Mouse (Mus musculus): ENCODE results near the gene Cuta.
A peak's percentile ranks its signal among the peaks of the same experiment; 100 is the strongest.
"Not testable (repeated sequence)": the region's sequence is repeated elsewhere in the genome, so short reads cannot be mapped to it uniquely, and the experiment has no call there.

The Cuta gene

DNA sequence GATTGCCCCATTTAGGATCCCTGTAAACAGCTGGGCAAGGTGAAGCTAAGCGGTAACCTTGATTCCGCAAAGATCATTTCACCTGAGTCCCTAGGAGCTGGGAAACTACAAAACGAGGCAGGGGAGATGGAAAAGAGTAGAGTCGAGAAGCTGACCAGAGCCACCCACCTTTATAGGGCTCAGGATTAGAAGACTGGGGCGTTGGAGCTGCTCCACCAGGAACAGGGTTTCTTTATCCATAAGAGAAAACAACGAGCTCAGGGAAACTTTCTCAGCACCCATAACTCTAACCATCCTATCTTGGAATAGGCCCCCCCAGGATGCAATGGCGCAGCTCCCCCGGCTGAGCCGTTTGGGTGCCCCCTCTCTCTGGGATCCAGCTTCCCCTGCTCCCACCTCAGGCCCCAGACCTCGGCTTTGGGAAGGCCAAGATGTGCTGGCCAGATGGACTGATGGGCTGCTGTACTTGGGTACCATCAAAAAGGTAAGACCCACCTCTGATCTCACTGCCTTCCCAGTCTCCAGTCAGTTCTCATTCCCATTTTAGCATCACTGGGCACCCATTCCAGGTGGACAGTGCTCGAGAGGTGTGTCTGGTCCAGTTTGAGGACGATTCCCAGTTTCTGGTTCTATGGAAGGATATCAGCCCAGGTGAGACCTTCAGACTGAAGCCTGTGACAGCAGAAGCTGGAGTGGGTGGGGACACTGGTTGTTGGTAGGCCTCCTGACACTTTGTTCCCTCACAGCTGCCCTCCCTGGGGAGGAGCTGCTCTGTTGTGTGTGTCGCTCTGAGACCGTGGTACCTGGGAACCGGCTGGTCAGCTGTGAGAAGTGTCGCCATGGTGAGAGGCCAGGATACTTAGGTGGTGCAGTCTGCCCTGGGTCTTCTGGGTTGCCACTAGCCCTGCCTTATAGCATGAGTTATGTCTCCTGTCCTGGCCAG, 5.2 kb downstream of the Cuta start:
- DNase-seq: no peak

DNA sequence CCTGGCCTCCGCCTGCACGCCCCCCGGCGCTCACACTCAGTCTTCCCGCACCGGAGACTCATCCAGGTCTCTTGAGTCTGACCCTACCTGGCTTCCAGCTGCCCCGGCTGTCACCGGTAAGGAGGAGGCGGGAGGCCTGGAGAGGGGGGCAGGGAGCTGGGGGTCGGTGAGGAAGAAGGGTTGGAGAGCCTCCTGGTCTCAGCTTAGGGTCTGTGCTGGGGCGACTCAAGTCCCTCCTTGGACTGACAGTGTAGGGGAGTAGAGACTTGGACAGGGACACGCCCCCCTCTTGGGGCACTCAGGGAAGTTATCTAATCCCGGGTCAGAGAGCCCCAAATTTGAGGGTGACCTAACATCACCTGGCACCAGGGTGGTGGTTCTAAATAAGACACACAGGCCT, 6.0 kb downstream of the Cuta start:
- no peak for DNase-seq

DNA sequence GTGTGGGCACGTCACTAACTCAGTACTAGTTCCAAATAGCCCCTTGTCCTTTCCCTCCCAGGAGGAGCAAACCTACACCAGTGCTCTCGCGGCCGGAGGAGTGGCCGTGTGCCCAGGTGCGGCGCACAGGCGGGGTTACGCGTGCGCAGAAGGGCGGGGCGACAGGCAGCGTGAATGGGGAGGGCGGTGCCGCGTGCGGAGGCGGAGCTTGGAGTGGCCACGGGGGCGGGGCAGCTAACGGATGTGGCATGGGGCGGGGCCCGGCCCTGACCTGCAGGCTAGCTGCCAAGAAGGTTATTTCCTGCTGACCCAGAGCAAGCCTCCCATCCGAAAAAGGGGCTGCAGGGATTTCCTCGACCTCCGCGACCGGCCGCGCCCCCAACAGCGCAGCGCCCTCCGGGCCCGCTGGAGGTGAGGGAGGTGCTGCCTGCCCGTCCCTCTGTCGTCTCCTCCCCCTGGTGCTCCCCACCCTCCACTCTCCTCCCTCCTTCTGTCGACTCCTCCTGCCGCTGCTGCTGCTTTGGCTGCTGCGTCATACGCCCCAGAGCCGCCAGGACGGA, 6.5 kb downstream of the Cuta start, which contains the start of gene Phf1:
Gene Phf1 (plus strand): TSS at position 214 of the 560 bp plus-strand sequence.
- peak; percentile 96 for DNase-seq

DNA sequence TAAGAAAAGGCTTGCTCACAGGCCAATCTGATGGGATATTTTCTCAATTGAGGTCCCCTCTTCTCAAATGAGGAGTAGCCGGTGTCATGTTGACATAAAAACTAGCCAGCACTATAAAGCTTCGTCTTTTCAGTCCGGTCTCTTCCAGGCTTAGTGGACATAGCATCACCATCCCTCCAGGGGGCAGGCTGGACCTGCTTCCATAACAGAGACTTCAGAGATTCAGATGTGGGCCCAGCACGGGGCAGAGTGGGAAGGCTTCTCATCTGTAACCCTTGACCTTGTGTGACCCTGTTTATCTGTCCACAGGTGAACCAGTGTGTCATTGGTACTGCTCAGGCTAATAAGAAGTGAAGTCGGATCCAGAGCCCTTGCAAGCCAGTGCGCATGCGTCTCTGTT, 7.6 kb downstream of the Cuta start:
- not testable (repeated sequence) for DNase-seq

DNA sequence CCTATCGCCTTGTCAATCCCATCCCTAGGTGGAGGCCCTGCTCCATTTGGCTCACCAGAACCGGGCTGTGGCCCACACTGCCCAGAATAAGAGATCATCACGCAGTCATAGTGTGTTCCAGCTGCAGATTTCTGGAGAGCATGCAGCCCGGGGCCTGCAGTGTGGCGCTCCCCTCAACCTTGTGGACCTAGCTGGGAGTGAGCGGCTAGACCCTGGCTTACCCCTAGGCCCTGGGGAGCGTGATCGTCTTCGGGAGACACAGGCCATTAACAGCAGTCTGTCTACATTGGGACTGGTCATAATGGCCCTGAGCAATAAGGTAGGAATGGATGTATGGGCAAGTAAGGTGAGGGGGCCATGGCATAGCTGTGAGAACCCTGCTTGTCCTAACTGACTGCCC, 14.0 kb downstream of the Cuta start:
- DNase-seq: not testable (repeated sequence)

DNA sequence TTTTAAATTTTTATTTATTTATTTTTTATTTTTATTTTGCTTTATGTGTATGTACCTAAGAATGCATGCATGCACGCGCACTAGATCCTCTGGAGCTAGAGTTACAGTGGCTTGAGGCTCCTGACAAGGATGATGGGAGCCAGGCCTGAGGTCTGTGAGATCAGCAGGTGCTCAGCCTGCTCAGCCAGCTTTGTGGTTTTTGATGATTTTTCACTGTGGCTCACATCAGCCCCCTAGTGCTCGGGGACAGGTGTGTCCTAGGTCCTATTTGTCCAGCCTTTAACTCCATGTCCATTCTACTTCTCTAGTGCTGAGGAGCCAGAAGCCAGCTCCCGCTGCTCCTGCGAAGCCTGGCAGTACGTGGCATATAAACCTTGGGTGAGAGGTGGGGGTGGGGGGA, 17.0 kb downstream of the Cuta start:
- DNase-seq: not testable (repeated sequence)

DNA sequence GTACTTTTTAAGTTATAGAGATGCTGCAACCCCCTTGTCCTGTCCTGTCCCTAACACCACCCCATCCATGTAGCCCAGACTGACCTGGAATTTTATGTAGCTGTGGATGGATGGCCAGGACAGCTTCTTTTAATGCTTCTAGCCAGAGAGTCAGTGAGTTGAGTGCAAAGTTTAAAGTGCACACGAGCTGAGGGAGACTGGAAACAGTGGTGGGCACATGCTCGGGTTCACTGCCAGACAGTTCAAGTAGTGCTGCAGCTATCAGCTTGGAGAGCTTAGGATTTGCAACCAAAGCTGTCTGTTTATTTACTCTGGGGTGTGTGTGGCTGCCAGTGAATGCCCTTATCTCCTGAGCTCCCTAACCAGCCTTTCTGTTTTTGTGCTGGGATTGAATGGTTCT, 19.9 kb downstream of the Cuta start:
- not testable (repeated sequence) for DNase-seq

DNA sequence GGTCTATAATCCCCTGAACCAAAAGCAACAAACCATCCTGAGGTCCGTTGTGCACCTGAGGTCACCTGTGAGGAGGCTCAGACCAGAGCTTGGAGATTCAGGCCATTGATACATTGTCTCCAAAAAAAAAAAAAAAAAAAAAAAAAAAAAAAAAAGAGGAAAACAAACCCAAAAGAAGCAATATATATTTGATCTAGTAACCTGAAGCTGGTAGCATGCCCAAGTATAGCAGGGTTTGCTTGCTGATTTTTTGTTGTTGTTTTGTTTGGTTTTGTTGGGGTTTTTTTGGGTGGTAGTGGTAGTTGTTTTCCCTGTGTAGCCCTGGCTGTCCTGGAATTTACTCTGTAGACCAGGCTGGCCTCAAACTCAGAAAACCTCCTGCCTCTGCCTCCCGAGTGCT, 21.0 kb downstream of the Cuta start:
- DNase-seq: no peak

DNA sequence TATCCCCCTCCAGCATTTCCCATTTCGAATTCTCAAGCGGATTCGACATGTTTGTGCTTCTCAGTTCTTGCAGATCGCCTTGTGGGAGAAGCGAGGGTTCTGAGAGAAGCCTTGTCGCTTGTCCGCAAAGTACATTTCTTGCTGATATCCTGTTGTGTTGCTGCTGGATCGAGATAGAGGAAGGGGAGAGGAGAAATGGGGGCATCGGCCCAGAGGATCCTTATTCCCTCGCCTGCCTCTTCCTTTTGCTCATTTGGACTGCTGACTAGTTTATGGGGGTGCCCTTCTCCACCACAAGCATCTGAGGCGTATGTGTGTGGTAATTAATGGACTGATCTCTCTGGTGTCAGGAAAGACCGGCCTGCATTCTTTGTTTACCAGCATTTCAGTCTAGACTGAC, 21.8 kb downstream of the Cuta start:
- DNase-seq: not testable (repeated sequence)

DNA sequence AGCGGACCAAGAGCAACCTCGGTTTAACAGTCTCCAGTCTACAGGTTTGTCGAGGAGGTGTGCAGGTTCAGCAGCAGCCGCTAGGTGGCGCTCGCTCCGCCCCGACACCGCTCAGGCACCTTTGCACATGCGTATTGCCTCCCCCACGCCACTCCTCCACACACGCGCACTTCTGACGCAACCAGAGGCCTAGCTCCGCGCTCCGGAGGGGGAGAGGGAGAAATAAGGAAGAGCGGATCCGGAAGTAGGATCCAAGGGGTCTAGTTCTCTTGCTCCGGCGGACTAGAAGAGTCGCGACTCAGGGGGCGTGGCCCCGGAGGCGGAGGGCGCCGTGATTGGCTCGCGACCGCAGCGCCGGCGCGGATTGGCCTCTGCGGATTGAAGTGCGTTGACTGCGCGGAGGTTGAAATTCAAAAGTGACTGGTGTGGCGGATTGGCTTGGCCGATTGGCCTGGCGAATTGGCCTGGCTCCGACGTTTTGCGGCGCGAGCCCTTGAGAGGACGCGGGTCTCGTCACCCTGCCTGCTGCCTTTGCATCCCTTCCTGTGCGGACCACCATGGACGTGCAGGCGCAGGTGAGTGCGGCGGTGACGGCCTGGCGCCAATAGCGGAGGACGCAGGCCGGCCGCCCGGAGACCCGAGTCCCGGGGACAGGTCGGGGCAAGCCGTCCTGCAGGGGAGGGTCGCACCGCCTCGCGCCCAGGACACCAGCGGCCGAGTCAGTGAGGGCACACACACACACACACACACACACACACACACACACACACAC, 22.5 kb downstream of the Cuta start, which contains the start of gene Kifc5b:
Gene Kifc5b (plus strand): TSS at position 381 of the 772 bp plus-strand sequence.
- peak; percentile 99 for DNase-seq

DNA sequence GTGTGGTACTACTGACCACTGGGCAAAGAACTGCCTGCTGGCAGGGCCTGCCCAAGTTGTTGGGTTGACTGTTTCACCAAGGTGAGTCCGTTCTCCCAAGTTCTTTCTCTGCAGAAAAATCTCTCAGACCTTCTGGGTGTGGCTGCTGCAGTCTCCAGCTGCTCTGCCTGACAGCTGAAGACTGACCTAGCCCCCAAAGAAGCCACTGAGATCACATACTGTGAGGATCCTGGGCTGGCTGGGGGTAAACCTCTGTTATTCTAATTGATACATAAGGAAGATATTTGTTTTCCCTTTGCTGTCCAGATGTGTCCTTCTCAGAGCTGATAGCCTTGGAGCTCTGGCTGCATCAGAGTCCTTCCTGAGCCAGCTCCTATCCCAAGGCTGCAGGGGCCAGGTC, 24.1 kb downstream of the Cuta start:
- no peak for DNase-seq

DNA sequence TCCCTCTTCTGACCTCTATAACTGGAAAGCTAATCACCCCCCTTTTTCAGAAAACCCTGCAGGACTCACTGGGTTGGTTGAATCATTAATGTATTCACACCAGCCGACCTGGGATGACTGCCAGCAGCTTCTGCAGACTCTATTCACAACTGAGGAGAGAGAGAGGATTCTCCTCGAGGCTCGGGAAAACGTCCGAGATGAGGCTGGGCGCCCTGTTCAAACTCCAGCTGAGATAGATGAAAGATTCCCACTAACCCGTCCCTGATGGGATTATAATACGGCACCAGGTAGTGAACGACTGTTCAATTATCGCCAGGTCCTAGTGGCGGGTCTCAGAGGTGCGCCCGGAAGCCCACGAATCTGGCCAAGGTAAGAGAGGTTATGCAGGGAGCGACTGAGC, 31.9 kb downstream of the Cuta start:
- DNase-seq: not testable (repeated sequence)

DNA sequence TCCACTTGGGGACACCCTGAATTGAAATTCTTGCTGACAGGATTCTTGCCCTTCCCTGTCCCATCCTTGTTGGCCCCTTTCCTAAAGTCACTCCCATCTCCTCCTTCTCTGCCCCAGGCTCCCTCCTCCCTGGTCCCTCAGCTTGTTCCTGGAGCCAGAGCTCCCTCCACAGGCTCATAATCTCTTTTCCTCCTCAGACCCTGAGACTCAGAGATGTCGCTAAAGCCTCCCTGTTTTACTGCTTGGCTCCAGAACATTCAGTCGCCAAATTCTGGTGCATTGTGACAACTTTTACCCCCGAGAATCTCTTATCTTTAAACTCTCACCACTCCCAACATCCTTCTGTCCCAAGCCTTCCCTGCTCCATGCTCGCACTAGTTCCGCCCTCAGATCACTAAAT, 35.0 kb downstream of the Cuta start:
- no peak for DNase-seq

DNA sequence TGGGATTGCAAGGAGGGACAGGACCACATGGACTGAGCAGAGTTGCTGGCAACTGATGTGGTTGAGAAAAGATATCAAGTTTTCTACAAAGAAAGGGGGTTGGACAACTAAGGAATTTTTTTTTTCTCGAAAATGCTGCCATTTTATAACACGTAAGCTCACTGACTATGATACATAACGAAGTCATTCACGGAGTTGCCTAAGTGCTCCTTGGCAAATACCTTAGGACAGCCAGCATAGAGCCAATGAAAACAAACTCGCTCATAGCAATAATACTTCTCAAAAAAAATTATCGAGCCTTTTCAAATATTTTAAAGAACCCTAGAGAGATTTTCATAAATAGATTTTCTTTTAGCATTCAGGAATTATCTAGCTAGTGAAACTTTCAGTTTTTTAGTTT, 38.5 kb downstream of the Cuta start:
- no peak for DNase-seq

DNA sequence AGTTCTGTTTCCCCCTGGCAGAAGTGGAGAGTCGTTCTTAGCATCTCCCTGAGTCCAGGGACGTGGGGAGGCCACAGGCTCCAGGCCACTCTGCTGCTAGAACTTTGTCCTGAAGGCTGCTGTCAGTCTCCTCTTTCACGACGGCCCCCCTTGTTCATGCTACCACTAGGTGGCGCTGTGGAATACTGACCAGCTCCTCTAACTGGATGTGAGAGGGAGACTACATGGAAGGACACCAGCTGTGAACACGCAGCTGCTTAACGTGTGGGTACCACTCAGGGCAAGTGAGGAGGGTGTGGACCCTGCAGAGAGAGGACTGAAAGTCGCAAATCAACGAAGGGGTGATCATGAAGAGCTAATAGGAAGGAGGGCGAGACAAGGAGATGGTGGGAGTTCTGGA, 43.8 kb downstream of the Cuta start:
- DNase-seq: peak; percentile 43

DNA sequence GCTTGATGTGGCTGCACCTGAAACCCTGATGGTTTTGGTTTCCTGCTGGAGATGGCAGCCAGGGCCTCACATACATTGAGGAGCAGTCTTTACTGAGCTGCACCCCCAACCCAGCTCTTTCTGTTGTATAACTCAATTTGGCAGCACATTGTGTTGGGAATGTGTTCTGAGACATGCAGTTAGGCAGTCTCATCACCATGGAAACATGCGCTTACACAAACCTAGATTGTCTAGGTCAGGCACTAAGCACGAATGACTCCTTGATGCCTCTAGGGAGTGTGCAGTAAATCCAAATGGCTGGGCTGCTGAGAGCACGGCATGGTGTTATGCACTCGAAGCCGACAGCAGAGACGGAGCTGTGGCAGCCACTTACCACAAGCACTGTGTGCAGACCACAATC, 45.0 kb downstream of the Cuta start:
- peak; percentile 66 for DNase-seq

DNA sequence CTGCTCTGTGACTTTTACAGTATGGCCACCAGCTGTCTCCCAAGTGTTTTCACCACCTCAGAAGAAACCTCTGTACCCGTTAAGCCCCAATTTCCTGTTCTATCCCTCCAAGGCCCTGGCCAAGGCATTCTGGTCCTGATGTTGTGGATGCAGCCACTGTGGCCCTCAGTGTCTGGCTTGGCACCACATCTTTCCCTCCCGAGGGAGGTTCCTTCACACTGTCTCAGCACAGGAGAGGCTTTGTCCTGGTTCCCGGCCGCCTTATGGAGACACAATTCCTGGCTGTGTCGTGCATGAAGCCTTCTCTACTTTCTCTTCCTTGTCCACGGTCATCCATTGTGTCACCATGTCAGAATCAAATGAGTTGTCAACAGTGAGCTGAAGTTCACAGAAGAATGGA, 45.9 kb downstream of the Cuta start:
- no peak for DNase-seq

DNA sequence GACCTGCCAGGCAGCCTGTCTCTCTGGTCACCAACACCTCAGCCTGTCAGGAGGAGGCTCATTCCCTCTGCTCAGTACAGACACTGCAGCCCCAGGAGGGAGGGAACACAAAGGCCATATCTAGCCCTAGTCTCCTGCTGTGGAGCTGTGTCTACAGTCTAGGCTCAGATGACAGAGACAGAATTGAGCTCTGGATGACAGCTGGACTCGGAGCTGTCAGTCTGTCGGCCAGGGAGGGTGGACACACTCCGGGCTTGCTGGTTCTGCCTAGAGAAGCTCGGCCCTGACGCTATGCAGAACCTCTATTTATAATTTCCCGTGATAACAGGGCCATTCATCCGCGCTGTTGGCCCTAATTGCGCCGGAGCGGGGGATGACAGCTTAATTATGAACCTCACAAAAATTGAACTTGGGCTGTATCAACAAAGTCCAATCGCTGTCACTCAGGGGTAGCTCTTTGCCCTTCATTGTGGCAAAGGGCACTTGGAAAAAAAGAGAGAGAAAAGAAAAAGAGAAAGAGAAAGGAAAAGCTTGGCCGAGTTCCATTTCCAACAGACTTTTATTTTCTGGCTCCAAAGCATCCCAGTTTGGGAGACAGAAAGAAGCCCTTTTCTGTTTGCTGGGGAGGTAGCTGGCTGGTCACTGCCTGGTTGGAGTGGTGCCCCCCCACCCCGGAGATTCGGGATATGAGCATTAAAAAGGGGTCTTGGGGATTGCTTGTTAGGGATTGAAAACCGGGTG, 46.6 kb downstream of the Cuta start:
- DNase-seq: peak; percentile 24

DNA sequence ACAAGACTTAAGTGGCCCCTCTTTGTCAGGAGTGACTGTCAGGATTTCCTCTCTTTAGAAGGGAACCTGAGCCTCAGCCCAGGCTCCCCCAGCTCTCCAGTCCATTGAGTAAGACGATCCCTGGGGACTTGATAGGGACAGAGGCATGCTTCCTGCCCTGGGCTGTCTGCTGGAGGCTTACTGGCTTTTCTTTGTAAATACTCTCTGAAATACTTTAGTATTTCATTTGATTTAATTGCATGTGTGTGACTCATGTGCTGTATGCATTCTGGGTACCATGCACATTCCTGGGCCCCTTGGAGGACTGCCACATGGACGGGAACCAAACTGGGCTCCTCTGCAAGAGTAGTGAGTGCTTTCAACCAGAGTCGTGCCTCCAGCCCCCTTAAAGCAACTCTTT, 51.4 kb downstream of the Cuta start:
- no peak for DNase-seq

DNA sequence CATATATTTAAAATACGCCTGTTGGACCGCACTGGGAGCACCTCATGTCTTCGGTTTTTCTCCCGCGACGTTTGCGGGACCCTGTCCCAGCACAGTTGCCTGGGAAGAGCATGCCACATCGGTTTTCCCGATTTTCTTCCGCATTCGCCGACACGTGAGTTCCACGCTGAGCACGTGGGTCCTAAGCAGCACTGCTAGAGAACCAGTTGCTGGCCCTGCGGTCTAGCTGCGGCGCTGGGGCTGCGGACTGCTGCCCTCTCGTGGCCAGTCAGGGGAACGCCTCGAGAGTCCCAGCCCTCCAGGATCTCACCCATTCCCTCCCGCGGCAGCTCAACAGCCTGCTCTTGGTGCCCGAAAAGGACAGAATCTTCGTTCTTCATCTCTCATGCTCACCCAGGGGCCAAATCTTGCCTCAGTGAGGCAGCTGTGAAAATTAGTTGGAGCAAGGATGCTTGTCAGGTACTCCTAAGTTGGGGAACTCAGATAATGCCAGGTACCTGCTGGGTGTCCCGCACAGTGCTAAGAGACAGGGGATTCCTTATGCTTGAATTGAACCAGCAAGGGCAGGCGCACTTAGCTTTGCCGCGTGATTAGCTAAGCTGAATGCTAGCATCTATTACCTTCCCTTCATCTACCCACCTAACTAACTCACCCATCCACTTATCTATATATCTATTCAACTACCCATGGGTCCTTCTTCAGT, 53.2 kb downstream of the Cuta start:
- DNase-seq: peak; percentile 85

DNA sequence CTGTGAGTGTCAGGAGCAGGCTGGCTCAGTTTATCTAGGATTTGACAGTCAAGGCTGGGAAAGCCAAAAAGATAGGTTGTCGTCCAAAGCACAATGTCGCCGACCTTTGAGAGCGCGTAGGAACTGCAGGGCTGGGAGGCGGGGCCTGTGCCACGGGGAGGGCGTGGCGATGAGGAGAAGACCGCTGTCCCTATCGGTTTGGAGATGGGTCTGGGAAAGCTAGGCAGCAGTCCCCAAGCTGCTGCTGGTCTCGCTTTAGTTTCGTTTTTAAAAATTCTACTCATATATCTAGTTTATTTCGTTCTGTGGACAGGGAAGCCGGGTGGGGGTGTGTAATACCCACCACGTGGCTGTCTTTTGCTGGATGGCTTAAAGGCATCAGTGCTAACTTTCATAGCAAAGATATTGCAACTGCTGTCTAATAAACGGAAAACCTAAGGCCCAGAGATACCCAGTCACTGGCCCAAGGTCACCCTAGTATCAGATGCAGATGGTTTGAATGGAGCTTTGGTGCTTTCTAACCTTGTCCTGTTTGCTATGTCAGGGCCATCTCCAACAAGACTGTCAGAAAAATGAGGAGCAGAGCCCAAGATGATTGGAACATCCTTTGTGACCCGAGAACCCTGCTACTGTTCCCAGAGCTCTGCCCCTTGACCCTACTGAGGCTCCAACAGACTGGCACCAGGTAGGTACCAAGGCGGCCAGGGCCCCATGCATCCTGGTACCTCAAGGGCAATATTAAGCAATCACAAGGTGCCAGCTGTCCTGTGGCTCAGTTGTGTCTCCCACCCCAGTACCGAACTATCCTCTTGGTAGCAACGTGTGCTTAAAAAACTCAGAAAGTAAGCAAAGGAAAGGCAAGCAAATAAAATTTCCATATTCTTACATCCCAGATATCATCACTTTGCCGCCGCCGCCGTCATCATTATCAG, 54.1 kb downstream of the Cuta start:
- peak; percentile 67 for DNase-seq

All from right cerebral cortex, adult 18-20 months (tissue).